Mouse (Mus musculus) CD8-positive naive resting alpha-beta T cell, adult 2 months (primary cell): ENCODE measurements around the gene Adamts16.

Experiments used
- DNase-seq, 2 experiments: peaks; one replicate each; pipeline ENCODE4 v3.0.0; 2022; ENCODE audit warnings: low read depth in 2 of 2, low spot score in 2 of 2

Gene Adamts16

DNA sequence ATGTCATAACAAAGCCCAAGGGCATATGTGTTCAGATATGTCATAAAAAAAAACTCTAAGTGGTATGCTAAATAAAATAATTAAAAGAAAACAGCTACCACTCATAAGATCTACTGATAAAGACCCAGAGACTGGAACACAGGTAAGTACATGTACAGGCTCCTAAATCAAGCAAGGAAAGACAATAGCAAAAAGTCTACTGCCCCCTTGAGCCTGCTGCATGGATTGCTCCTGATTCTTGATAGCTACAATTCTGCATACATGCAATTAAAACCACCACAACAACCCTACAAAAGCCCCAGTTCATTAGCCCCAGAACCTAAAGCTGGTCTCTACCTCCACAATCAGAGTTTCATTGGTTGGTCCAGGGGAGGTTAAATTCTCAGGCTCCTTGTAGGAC lies 74.1 kb downstream of the Adamts16 start:
- no peak for DNase-seq

DNA sequence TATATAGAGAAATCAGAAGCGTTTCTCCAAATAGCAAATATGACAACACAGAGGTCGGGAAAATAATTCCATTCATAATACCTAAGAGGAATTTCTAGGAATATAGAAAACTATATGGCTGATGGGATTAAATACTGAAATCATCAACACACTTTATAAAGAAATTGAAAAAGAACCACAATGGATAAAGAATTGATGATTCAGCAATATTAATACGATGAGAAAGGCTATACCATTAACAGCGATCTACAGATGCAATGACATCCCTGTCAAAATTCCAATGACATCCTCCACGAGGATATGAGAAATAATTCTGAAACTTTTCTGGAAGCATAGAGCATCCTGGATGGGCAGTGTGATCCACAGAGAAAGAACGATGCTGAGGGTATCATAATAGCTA lies 76.9 kb downstream of the Adamts16 start:
- DNase-seq = no peak

GRCm38 (mm10) chr13:70762586-70762985 lies 79.0 kb downstream of the Adamts16 start:
- DNase-seq = no peak

- DNase-seq = no peak
These were observed 80.3 kb downstream of the Adamts16 start for GRCm38 (mm10) chr13:70761312-70761711.

GRCm38 (mm10) chr13:70760186-70760585 lies 81.4 kb downstream of the Adamts16 start:
- no peak for DNase-seq

- DNase-seq = no peak
These were observed 95.2 kb downstream of the Adamts16 start for GRCm38 (mm10) chr13:70746294-70747008.

GRCm38 (mm10) chr13:70744416-70745038 lies 97.1 kb downstream of the Adamts16 start:
- DNase-seq = no peak

- no peak for DNase-seq
These were observed 98.9 kb downstream of the Adamts16 start for GRCm38 (mm10) chr13:70742693-70743092.

- DNase-seq = no peak
These were observed 101.0 kb downstream of the Adamts16 start for GRCm38 (mm10) chr13:70740281-70741240.

DNA sequence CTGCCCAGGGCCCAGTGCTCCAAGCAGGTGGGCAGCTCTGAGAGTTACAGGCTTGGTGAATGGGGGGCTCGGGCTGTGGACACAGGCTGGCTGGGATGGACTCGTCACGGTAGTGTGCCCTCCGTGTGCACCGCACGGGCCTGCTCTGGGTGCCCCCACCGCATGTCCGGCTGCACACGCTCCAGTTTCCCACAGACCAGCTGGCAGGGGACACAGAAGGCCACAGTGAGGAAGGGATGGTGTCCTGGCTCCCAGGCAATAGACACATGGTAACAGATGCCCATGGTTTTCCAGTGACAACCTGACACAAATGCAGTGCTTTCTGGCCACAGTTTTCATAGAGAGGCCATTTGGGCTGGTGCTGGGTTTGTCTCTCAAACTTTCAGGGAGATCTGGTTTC lies 102.8 kb downstream of the Adamts16 start:
- DNase-seq = no peak

DNA sequence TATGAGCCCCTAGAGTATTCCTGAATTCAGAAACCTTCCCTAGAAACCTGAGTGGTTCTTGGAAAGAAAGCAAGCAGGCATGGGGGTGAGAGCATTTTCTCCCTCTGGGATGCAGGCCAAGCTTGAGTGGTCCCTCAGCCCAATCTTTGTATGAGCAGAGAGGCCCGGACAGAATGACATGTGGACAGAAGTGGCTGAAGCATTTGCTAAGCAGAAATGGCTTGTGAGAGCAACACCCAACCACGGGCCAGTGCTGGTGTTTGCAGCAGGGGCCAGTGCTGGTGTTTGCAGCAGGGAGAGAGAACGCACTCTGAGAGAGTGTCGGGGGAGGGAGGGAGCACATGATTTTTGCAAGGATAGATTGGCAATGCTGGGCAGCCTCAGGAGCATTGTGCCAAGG lies 105.2 kb downstream of the Adamts16 start:
- DNase-seq = no peak

- no peak for DNase-seq
These were observed 107.0 kb downstream of the Adamts16 start for GRCm38 (mm10) chr13:70734640-70735039.

DNA sequence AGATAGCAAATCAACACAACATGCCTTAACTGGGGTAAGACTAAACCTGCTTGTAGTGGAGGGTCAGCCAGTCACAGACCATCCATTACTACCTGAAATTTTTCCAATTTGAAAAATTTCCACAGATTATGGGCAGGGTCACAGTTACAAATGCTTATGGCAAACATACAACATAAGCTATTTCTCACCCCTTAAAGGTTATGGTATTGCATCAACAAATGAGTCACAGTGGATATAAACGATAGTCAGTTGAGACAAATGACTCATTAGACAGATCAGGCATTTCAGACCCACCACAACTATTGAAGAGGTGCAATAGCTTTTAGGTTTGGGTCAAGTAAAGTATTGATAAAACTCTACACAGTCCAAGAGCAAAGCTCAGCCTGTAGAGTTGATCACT lies 107.7 kb downstream of the Adamts16 start:
- DNase-seq = no peak

DNA sequence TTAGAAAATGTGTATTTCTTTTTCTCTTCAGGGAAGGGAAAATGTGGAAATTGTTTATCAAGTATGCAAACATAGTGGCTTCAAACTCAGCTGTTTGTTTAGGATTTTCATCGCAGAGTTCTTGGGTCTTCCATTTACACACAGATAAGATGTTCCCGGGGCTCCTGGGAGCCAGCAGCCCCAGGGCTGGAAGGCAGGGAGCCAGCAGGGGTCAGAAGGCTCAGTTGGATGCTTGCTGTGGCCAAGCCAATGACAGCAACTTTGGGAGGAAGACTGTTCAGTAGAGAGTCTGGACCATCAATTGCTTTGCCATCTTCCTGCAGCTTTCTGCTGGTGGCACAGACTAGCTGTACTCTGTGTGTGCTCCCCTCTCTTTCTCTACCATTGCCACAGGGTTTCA lies 108.4 kb downstream of the Adamts16 start:
- no peak for DNase-seq

GRCm38 (mm10) chr13:70732781-70733180 lies 108.8 kb downstream of the Adamts16 start:
- DNase-seq = no peak

DNA sequence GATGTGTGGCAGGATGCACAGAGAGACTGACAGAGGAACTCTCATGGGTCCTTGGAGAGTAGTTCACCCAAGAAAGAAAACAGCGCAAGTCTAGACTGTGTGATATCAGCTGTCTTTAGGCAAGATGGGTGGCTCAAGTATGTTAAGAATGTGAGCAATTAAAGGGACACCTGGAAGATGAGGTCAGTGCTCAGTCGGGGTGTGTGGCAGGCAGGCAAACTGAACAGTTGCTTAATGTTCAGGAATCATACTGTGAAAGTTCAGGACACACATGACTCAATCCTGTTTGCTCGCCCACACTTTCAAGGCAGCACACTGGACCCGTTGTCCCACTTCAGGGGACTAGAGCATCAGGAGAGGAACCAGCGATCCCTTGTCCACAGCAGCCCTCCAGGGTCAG lies 110.3 kb downstream of the Adamts16 start:
- no peak for DNase-seq

- no peak for DNase-seq
These were observed 111.6 kb downstream of the Adamts16 start for GRCm38 (mm10) chr13:70729996-70730395.

- DNase-seq = no peak
These were observed 115.4 kb downstream of the Adamts16 start for GRCm38 (mm10) chr13:70726249-70726648.

- no peak for DNase-seq
These were observed 117.0 kb downstream of the Adamts16 start for GRCm38 (mm10) chr13:70724635-70725034.

GRCm38 (mm10) chr13:70724108-70724622 lies 117.4 kb downstream of the Adamts16 start:
- DNase-seq = no peak

DNA sequence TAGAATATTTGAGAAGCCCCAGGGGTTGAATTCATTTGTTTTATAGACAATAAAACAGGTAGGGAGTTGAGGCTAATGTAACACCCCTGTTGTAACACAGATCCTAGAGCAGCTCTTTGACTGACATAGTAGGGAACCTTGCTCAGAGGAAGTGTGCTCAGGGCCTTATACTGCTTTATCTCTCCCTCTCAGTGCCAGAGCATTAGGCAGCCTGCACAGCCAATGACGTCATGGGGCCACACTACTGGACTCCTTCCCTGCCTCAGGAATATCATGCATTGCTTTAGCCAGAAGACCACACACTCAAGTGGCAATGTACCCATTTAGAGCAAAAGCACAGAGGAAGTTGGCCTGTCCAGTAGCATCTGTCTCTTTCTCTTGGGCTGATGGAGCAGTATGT lies 121.6 kb downstream of the Adamts16 start:
- no peak for DNase-seq

DNA sequence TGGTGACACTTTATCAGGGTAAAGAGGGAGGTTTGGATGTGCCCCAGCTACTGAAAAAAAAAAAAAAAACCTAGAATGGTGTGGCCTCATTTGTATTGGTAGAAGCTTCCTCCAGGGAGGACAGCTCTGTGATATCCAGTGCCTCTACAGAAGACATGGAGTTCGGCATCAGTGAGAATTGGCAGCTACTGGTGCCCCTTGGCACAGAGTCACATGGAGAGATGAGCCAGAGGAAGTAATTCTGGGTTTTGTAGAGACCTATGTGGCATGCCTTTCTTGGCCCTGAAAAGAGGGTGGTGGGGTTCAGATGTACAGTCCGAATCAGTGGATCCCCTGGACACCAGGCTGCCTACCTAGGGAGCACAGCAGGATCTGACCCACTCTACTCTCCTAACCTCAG lies 122.8 kb downstream of the Adamts16 start:
- DNase-seq = no peak
